Mouse (Mus musculus) forebrain, postnatal 0 days (tissue): ENCODE data around the gene Scarb1. TPM values are rescaled to one million over a fixed set of nuclear protein-coding genes. Genes with fewer than 3 reads are reported as not detected.
A peak's percentile ranks its signal among the peaks of the same experiment; 100 is the strongest.

Source experiments
- ATAC-seq: fragments of 200-750 bp; cut with Nextera tagmentation; 2 replicates; pipeline ENCODE4 v1.8.0; 2017; ENCODE audit warnings: mild to moderate bottlenecking, moderate library complexity
- DNase-seq: peaks from one replicate; pipeline ENCODE4 v3.0.0-alpha.2; 2015
- H3K27ac ChIP-seq: fragments of 300-500 bp; sonication (generic); 2 replicates; pipeline ENCODE4 v1.5.1; 2014; ENCODE audit warnings: low read depth, mild to moderate bottlenecking, antibody characterized with exemption, low read length, moderate library complexity, mixed read lengths
- H3K27me3 ChIP-seq: fragments of 300-500 bp; sonication (generic); 2 replicates; pipeline ENCODE4 v1.6.1; 2014; ENCODE audit warnings: mild to moderate bottlenecking, low read length, mixed read lengths; ENCODE audit not compliant: insufficient read depth
- H3K36me3 ChIP-seq: fragments of 300-500 bp; sonication (generic); 2 replicates; pipeline ENCODE4 v1.6.1; 2014; ENCODE audit warnings: mild to moderate bottlenecking, moderate library complexity; ENCODE audit not compliant: insufficient read depth
- H3K4me1 ChIP-seq: fragments of 300-500 bp; sonication (generic); 2 replicates; pipeline ENCODE4 v1.6.1; 2014; ENCODE audit warnings: antibody characterized with exemption; ENCODE audit not compliant: insufficient read depth
- H3K4me2 ChIP-seq: fragments of 300-500 bp; sonication (generic); 2 replicates; pipeline ENCODE4 v1.6.1; 2014; ENCODE audit warnings: low read depth, mild to moderate bottlenecking, moderate library complexity
- H3K4me3 ChIP-seq: fragments of 300-500 bp; sonication (generic); 2 replicates; pipeline ENCODE4 v1.5.1; 2014; ENCODE audit warnings: low read depth, low read length, mixed read lengths
- H3K9ac ChIP-seq: fragments of 300-500 bp; sonication (generic); 2 replicates; pipeline ENCODE4 v1.6.1; 2014; ENCODE audit warnings: mild to moderate bottlenecking
- H3K9me3 ChIP-seq: fragments of 300-500 bp; sonication (generic); 2 replicates; pipeline ENCODE4 v1.6.1; 2016; ENCODE audit warnings: low read length
- CTCF ChIP-seq: sonication (generic); IDR thresholded peaks from 2 replicates; pipeline ENCODE4 v1.5.1; 2016; ENCODE audit warnings: antibody characterized with exemption, control low read depth, low read depth
- WGBS: fragments of 180-500 bp; shearing (Covaris S2); extraction: QIAGEN DNeasy Blood & Tissue Kit; methylation state at CpG from one replicate; pipeline ENCODE4 v1.1.7; 2014; 5-methylcytosine and 5-hydroxymethylcytosine counted together
- polyA plus RNA-seq: library from polyadenylated mRNA; unstranded; fragments of >200 nt; fragmentation: Nextera tagmentation; extraction: Ambion mirVana; gene quantifications from 2 replicates; pipeline ENCODE4 v1.2.1, GENCODE M21; 2015
- total RNA-seq: library from RNA; depleted of rRNA; stranded (reverse); fragments of >200 nt; gene quantifications from 2 replicates; pipeline ENCODE4 v1.2.3, GENCODE M21; 2014

Gene Scarb1
- total and polyA plus RNA-seq, 2 experiments from 2014 or later: 52.7 to 55.9 TPM

- Histone ChIP-seq H3K4me2 (peak overlapping the region; percentile 50), H3K9ac (peak overlapping the region; percentile 51), H3K36me3 (no peaks in the 10 kb centered on the region), H3K4me3 (peak overlapping the region; percentile 5; the same call in 1 of the 2 replicates), H3K27me3 (no peaks in the 10 kb centered on the region), H3K9me3 (no peaks in the 10 kb centered on the region), H3K27ac (peak overlapping the region; percentile 83), H3K4me1 (peaks cover 21% of the 10 kb centered on the region)
- under 1% methylated on average over 27 of the region's 27 CpGs for WGBS
- DNase-seq (peak; percentile 84), ATAC-seq (peak; percentile 87)
- TF ChIP-seq CTCF: no peak
Observed at GRCm38 (mm10) chr5:125245534-125246151, 95.3 kb downstream of the Scarb1 start.

GRCm38 (mm10) chr5:125244825-125245533 lies 95.9 kb downstream of the Scarb1 start:
- no peaks in the 10 kb centered on the region for H3K27me3 ChIP-seq
- no peaks in the 10 kb centered on the region for H3K36me3 ChIP-seq
- H3K4me2 ChIP-seq: peak overlapping the region; percentile 50
- DNase-seq (peak; percentile 41), ATAC-seq (peak; percentile 30)
- TF ChIP-seq CTCF: no peak
- no peaks in the 10 kb centered on the region for H3K9me3 ChIP-seq
- H3K27ac ChIP-seq: peak overlapping the region; percentile 83
- peaks cover 21% of the 10 kb centered on the region for H3K4me1 ChIP-seq
- WGBS: 6% methylated on average over 13 of the region's 13 CpGs
- H3K4me3 ChIP-seq: peak overlapping the region; percentile 5; the same call in 1 of the 2 replicates
- peak overlapping the region; percentile 51 for H3K9ac ChIP-seq

GRCm38 (mm10) chr5:125243928-125244327 lies 97.0 kb downstream of the Scarb1 start:
- Histone ChIP-seq H3K27me3 (no peaks in the 10 kb centered on the region), H3K4me2 (no peak overlapping the region), H3K9ac (no peak overlapping the region), H3K36me3 (no peaks in the 10 kb centered on the region), H3K9me3 (no peaks in the 10 kb centered on the region), H3K4me3 (no peak overlapping the region), H3K27ac (peak overlapping the region; percentile 83), H3K4me1 (peaks cover 21% of the 10 kb centered on the region)
- DNase-seq (peak; percentile 92), ATAC-seq (peak; percentile 81)
- no peak for TF ChIP-seq CTCF
- 12% methylated on average over 6 of the region's 6 CpGs for WGBS

GRCm38 (mm10) chr5:125242111-125242510 lies 98.8 kb downstream of the Scarb1 start:
- H3K27me3 ChIP-seq: no peaks in the 10 kb centered on the region
- 54% methylated on average over 7 of the region's 7 CpGs for WGBS
- peaks cover 21% of the 10 kb centered on the region for H3K4me1 ChIP-seq
- no peaks in the 10 kb centered on the region for H3K36me3 ChIP-seq
- DNase-seq: no peak
- no peak for ATAC-seq
- H3K9ac ChIP-seq: no peak overlapping the region
- no peak overlapping the region for H3K27ac ChIP-seq
- H3K4me2 ChIP-seq: no peak overlapping the region
- H3K9me3 ChIP-seq: no peaks in the 10 kb centered on the region
- no peak overlapping the region for H3K4me3 ChIP-seq
- TF ChIP-seq CTCF: no peak

- Histone ChIP-seq H3K36me3 (no peaks in the 10 kb centered on the region), H3K27me3 (no peaks in the 10 kb centered on the region), H3K4me2 (no peak overlapping the region), H3K9me3 (no peaks in the 10 kb centered on the region), H3K27ac (no peak overlapping the region), H3K9ac (no peak overlapping the region), H3K4me1 (peaks cover 21% of the 10 kb centered on the region), H3K4me3 (no peak overlapping the region)
- peak; percentile 37 for TF ChIP-seq CTCF
- ATAC-seq (no peak), DNase-seq (no peak)
- WGBS: 24% methylated on average over 5 of the region's 7 CpGs
Observed at GRCm38 (mm10) chr5:125241627-125242026, 99.3 kb downstream of the Scarb1 start.

- Histone ChIP-seq H3K9ac (no peak overlapping the region), H3K4me2 (no peak overlapping the region), H3K27ac (no peak overlapping the region), H3K9me3 (no peaks in the 10 kb centered on the region), H3K27me3 (no peaks in the 10 kb centered on the region), H3K4me1 (peaks cover 16% of the 10 kb centered on the region), H3K4me3 (no peak overlapping the region), H3K36me3 (no peaks in the 10 kb centered on the region)
- 18% methylated on average over 6 of the region's 6 CpGs for WGBS
- ATAC-seq (no peak), DNase-seq (peak; percentile 34)
- TF ChIP-seq CTCF: no peak
Observed at GRCm38 (mm10) chr5:125240124-125240781, 100.6 kb downstream of the Scarb1 start.

- 69% methylated on average over 6 of the region's 6 CpGs for WGBS
- no peaks in the 10 kb centered on the region for H3K4me1 ChIP-seq
Observed at GRCm38 (mm10) chr5:125235874-125236273, 105.0 kb downstream of the Scarb1 start.

More at GRCm38 (mm10) chr5:125235874-125236273, 105.0 kb downstream of the Scarb1 start:
- Histone ChIP-seq H3K36me3 (no peaks in the 10 kb centered on the region), H3K4me2 (no peak overlapping the region), H3K27ac (no peak overlapping the region), H3K4me3 (no peak overlapping the region), H3K9ac (no peak overlapping the region), H3K27me3 (no peaks in the 10 kb centered on the region), H3K9me3 (no peaks in the 10 kb centered on the region)
- DNase-seq (no peak), ATAC-seq (no peak)
- TF ChIP-seq CTCF: no peak
